Mouse (Mus musculus): ENCODE results near the gene Fry. TPM values are rescaled to one million over a fixed set of nuclear protein-coding genes. Genes with fewer than 3 reads are reported as not detected.

Fry gene
- polyA plus RNA-seq, 1 experiment from 2014 or later = 32.5 TPM

- Histone ChIP-seq H3K27me3 (ENCODE audit: control insufficient read depth, insufficient read depth, low read length) (no peaks in the 10 kb centered on the region), H3K9me3 (replicated peaks; ENCODE audit: control insufficient read depth, low read length) (no peaks in the 10 kb centered on the region), H3K4me1 (ENCODE audit: control insufficient read depth, insufficient read depth, low read length) (peaks cover 6% of the 10 kb centered on the region), H3K36me3 (ENCODE audit: control insufficient read depth, insufficient read depth, low read length) (0 out of 2 replicates have a peak, but pooled peaks cover under 1% of the 10 kb centered on the region), H3K9ac (ENCODE audit: low read depth, low read length) (no peak overlapping the region), H3K4me2 (no peak overlapping the region), H3K4me3 (ENCODE audit: low read depth, low read length) (no peak overlapping the region), H3K27ac (ENCODE audit: low read depth, low read length) (no peak overlapping the region)
- ATAC-seq (replicated peaks; ENCODE audit: insufficient number of reproducible peaks, low FRiP score, low TSS enrichment) = no peak
- 82% methylated on average over 2 of the region's 2 CpGs for WGBS (ENCODE audit: insufficient replicate concordance)
Measured at GRCm38 (mm10) chr5:150525239-150525638, 406.8 kb downstream of the Fry start.

- no peak for ATAC-seq (replicated peaks; ENCODE audit: insufficient number of reproducible peaks, low FRiP score, low TSS enrichment)
- no peak overlapping the region for H3K9ac ChIP-seq (ENCODE audit: low read depth, low read length)
- no peaks in the 10 kb centered on the region for H3K9me3 ChIP-seq (replicated peaks; ENCODE audit: control insufficient read depth, low read length)
- no peak overlapping the region for H3K4me3 ChIP-seq (ENCODE audit: low read depth, low read length)
- H3K4me1 ChIP-seq (ENCODE audit: control insufficient read depth, insufficient read depth, low read length) = no peaks in the 10 kb centered on the region
- H3K27me3 ChIP-seq (ENCODE audit: control insufficient read depth, insufficient read depth, low read length) = no peaks in the 10 kb centered on the region
- H3K36me3 ChIP-seq (ENCODE audit: control insufficient read depth, insufficient read depth, low read length) = peaks cover 9% of the 10 kb centered on the region
- WGBS (ENCODE audit: insufficient replicate concordance) = 94% methylated on average over 1 of the region's 1 CpGs
- no peak overlapping the region for H3K4me2 ChIP-seq
- no peak overlapping the region for H3K27ac ChIP-seq (ENCODE audit: low read depth, low read length)
Measured at GRCm38 (mm10) chr5:150541302-150541701, 422.9 kb downstream of the Fry start.

- H3K27ac ChIP-seq (ENCODE audit: low read depth, low read length) = no peak overlapping the region
- 90% methylated on average over 2 of the region's 2 CpGs for WGBS (ENCODE audit: insufficient replicate concordance)
- H3K27me3 ChIP-seq (ENCODE audit: control insufficient read depth, insufficient read depth, low read length) = no peaks in the 10 kb centered on the region
- H3K9me3 ChIP-seq (replicated peaks; ENCODE audit: control insufficient read depth, low read length) = no peaks in the 10 kb centered on the region
- no peak for ATAC-seq (replicated peaks; ENCODE audit: insufficient number of reproducible peaks, low FRiP score, low TSS enrichment)
- H3K9ac ChIP-seq (ENCODE audit: low read depth, low read length) = no peak overlapping the region
- no peak overlapping the region for H3K4me2 ChIP-seq
- H3K36me3 ChIP-seq (ENCODE audit: control insufficient read depth, insufficient read depth, low read length) = peaks cover 9% of the 10 kb centered on the region
- H3K4me1 ChIP-seq (ENCODE audit: control insufficient read depth, insufficient read depth, low read length) = no peaks in the 10 kb centered on the region
- no peak overlapping the region for H3K4me3 ChIP-seq (ENCODE audit: low read depth, low read length)
Measured at GRCm38 (mm10) chr5:150543184-150543583, 424.7 kb downstream of the Fry start.

Other genes with a start within 250 kb of the Fry start
- gene Rxfp2, start 100.0 kb upstream of the Fry start, polyA plus RNA-seq (2014; fragmentation: Nextera tagmentation; extraction: Ambion mirVana) = 0.37 and 0.62 TPM in 2 replicates